Mouse (Mus musculus): Measurements from ENCODE around the gene Mmab.

DNA sequence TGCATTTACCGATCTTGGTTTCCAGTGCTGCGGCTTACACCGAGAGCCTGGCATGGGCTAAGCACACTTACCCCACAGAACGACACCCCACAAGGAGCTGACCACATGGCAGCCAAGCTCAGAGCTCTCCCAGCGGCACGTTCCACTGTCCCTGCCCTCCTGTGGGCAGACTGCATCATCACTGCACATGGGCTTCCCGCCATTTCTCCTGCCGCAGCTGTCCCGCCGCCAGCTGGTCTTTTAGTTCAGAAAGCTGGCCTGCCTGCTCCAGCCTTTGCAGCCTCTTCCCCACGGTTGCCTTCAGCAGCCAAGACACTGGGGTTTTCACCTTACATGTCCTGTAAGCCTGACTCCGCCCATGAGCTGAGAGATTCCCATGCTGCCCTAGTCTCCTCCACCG lies 33.4 kb downstream of the Mmab start:
- TF ChIP-seq CTCF (IDR thresholded peaks at IDR 0.05; ENCODE audit: borderline replicate concordance, extremely low read depth, insufficient read depth, insufficient read length) (no peak), POLR2A (IDR thresholded peaks at IDR 0.05; ENCODE audit: borderline replicate concordance, extremely low read depth, insufficient read depth, insufficient read length, poor library complexity, severe bottlenecking) (no peak)

Data from brain, embryonic 14.5 days (tissue).